In the genomic region with DNA sequence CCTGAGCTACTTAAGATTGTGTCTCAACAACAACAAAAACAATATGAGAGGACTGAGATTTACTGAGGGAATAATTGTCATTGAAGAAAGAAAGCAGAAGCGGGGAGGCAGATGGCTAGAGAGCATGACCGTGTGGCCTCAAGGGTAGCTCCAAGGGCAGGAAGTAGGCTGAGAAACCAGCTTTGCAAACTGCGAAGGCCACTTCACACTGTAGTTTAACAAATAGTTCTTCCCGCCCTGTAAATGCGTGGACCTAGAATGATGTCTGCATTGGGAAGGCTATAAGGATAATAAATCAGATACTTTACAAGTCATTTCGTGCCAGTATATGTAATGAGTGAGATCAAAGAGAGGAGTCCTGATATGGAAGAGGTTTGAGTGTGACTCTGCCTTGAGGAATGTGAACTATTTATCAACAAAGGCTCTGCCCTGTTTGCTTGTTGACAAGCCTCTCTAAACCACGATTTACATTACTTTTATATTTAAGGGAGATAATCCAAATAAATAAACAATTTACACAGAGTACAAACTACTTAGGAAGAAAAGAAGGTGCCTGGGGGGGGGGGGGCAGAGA, we compare ENCODE assay signal across 10 mouse cellular contexts.
"Had no signal": no experiment of that assay in that cellular context is flagged by ENCODE, and none has a peak within 500 bp of the region (broad histone marks: within the 10 kb centered on the region; RNA-seq: fewer than 3 reads in every experiment).

No protein-coding gene starts in this region.

- DNase-seq: kidney, adult 9 months; kidney, postnatal 14 days; kidney, postnatal 4 days; left cerebral cortex, postnatal 4 days; liver, postnatal 0 days; lung, embryonic 14.5 days; right cerebral cortex, adult 18-20 months; right cerebral cortex, postnatal 14 days; right cerebral cortex, postnatal 4 days; thymus, postnatal 25 days had no signal
